Mouse (Mus musculus) liver, embryonic 16.5 days (tissue): ENCODE measurements around the gene Med11. TPM values are rescaled to one million over a fixed set of nuclear protein-coding genes. Genes with fewer than 3 reads are reported as not detected.
A peak's percentile ranks its signal among the peaks of the same experiment; 100 is the strongest.

Experiments
- ATAC-seq: fragments of 200-750 bp; cut with Nextera tagmentation; 2 replicates; pipeline ENCODE4 v1.8.0; 2017; ENCODE audit warnings: low read depth, mild to moderate bottlenecking, moderate number of reproducible peaks, moderate library complexity
- H3K27ac ChIP-seq: fragments of 300-500 bp; sonication (generic); 2 replicates; pipeline ENCODE4 v1.5.1; 2014; ENCODE audit warnings: mild to moderate bottlenecking, low read length
- H3K27me3 ChIP-seq: fragments of 300-500 bp; sonication (generic); 2 replicates; pipeline ENCODE4 v1.6.1; 2014; ENCODE audit warnings: low read depth, low read length, mixed read lengths; ENCODE audit not compliant: control insufficient read depth, insufficient read depth
- H3K36me3 ChIP-seq: fragments of 300-500 bp; sonication (generic); 2 replicates; pipeline ENCODE4 v1.6.1; 2014; ENCODE audit warnings: mild to moderate bottlenecking; ENCODE audit not compliant: control insufficient read depth, insufficient read depth
- H3K4me1 ChIP-seq: fragments of 300-500 bp; sonication (generic); 2 replicates; pipeline ENCODE4 v1.6.1; 2014; ENCODE audit warnings: low read depth, low read length, mixed read lengths; ENCODE audit not compliant: control insufficient read depth
- H3K4me2 ChIP-seq: fragments of 300-500 bp; sonication (generic); 2 replicates; pipeline ENCODE4 v1.6.1; 2014; ENCODE audit warnings: low read depth, low read length, mixed read lengths
- H3K4me3 ChIP-seq: fragments of 300-500 bp; sonication (generic); 2 replicates; pipeline ENCODE4 v1.5.1; 2014; ENCODE audit warnings: low read depth, mild to moderate bottlenecking, low read length
- H3K9ac ChIP-seq: fragments of 300-500 bp; sonication (generic); 2 replicates; pipeline ENCODE4 v1.6.1; 2014; ENCODE audit warnings: low read depth, low read length
- H3K9me3 ChIP-seq: fragments of 300-500 bp; sonication (generic); replicated peaks from 2 replicates; pipeline ENCODE4 v1.6.1; 2016; ENCODE audit warnings: low read length; ENCODE audit not compliant: control insufficient read depth
- WGBS: fragments of 180-500 bp; shearing (Covaris S2); extraction: QIAGEN DNeasy Blood & Tissue Kit; methylation state at CpG from one replicate; pipeline ENCODE4 v1.1.7; 2014; ENCODE audit not compliant: insufficient replicate concordance; 5-methylcytosine and 5-hydroxymethylcytosine counted together
- polyA plus RNA-seq: library from polyadenylated mRNA; unstranded; fragments of >200 nt; fragmentation: Nextera tagmentation; extraction: Ambion mirVana; gene quantifications from 2 replicates; pipeline ENCODE4 v1.2.1, GENCODE M21; 2015

The Med11 gene
- polyA plus RNA-seq, 1 experiment from 2014 or later: 12.8 TPM

DNA sequence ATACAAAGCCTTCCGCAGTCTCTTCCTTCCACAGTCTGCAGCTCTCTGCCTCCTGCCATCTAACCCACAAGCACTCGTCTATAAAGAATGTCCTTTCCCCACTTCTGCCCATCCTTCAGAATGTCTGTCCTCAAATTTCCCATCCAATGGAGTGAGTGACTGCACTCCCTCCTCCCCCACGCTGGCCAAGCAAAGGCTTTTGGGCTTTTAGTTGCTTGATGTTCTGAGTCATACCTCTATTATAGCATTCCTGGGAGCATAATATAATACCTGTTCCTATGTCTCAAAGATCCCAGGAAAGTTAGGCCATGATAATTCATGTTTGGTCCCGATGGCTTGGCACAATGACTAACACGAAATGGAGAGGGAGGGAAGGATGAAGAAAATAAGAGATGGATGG, 20.1 kb upstream of the Med11 start:
- Histone ChIP-seq H3K4me1 (peaks cover 15% of the 10 kb centered on the region), H3K9ac (no peak overlapping the region), H3K27ac (no peak overlapping the region)

GRCm38 (mm10) chr11:70432048-70432894, 19.4 kb upstream of the Med11 start, which contains the start of gene Arrb2:
TSS of gene Arrb2 (plus strand) at chr11:70432635.
- ATAC-seq: peak; percentile 92
- Histone ChIP-seq H3K9me3 (no peaks in the 10 kb centered on the region), H3K4me2 (peak within 1 kb of the TSS; percentile 87), H3K9ac (peak within 1 kb of the TSS; percentile 76), H3K36me3 (no peaks in the 10 kb centered on the region), H3K4me1 (peaks cover 15% of the 10 kb centered on the region), H3K4me3 (peak within 1 kb of the TSS; percentile 72), H3K27ac (peak within 1 kb of the TSS; percentile 78), H3K27me3 (no peaks in the 10 kb centered on the region)
- WGBS: under 1% methylated on average over 62 of the region's 75 CpGs

More for the DNA sequence above, 20.1 kb upstream of the Med11 start:
- WGBS: 48% methylated on average over 5 of the region's 5 CpGs
- H3K27me3 ChIP-seq: no peaks in the 10 kb centered on the region
- H3K4me2 ChIP-seq: peak overlapping the region; percentile 87
- ATAC-seq: no peak
- H3K9me3 ChIP-seq: no peaks in the 10 kb centered on the region
- H3K36me3 ChIP-seq: no peaks in the 10 kb centered on the region
- H3K4me3 ChIP-seq: peak overlapping the region; percentile 72

DNA sequence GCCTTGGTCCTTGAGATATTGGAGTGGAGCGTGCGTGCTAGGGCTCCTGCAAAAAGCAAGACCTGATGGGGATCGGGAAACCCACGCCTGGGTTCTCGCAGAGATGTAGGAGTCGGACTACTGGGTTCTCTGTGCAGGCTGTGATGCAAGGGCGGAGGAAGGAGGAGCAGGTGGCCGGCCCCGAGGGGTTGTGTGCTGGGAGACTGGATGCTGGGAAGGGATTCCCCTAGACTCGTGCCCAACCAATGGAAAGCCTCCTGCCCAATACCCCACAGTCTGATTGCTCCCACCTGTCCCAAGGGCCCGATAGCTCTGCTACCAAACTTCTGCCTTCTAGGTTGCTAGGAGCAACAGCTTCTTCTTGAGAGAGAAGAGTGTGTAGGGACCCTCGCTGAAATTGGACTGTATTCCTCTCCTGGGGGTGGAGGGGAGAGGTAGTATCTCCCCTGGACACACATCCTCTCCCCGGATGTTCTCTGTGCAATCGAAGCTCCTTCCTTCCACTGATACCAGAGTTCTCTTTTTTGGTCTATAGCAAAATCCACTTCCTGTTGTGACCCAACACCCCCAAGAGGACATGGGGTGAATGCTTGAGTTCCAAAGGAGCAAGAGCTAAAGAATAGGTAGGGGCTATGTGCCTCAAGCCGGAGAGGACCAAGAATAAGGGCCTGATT, 18.7 kb upstream of the Med11 start:
- Histone ChIP-seq H3K4me2 (peak overlapping the region; percentile 87), H3K27me3 (no peaks in the 10 kb centered on the region), H3K27ac (peak overlapping the region; percentile 78), H3K9ac (peak overlapping the region; percentile 76), H3K4me3 (peak overlapping the region; percentile 72), H3K9me3 (no peaks in the 10 kb centered on the region), H3K36me3 (peaks cover under 1% of the 10 kb centered on the region), H3K4me1 (peaks cover 15% of the 10 kb centered on the region)
- 1% methylated on average over 15 of the region's 15 CpGs for WGBS
- peak; percentile 5; the same call in 1 of the 2 replicates for ATAC-seq

- peaks cover 15% of the 10 kb centered on the region for H3K4me1 ChIP-seq
- H3K36me3 ChIP-seq: peaks cover 3% of the 10 kb centered on the region
- ATAC-seq: no peak
- peak overlapping the region; percentile 54 for H3K27ac ChIP-seq
- H3K4me3 ChIP-seq: peak overlapping the region; percentile 72
- peak overlapping the region; percentile 87 for H3K4me2 ChIP-seq
- H3K9ac ChIP-seq: peak overlapping the region; percentile 76; the same call in 1 of the 2 replicates
- no peaks in the 10 kb centered on the region for H3K27me3 ChIP-seq
- WGBS: 31% methylated on average over 1 of the region's 1 CpGs
- no peaks in the 10 kb centered on the region for H3K9me3 ChIP-seq
Observed at GRCm38 (mm10) chr11:70433569-70433943, 18.2 kb upstream of the Med11 start.

GRCm38 (mm10) chr11:70433951-70434350, 17.8 kb upstream of the Med11 start:
- peak overlapping the region; percentile 72 for H3K4me3 ChIP-seq
- no peak for ATAC-seq
- no peaks in the 10 kb centered on the region for H3K27me3 ChIP-seq
- H3K4me1 ChIP-seq: peaks cover 15% of the 10 kb centered on the region
- no peaks in the 10 kb centered on the region for H3K9me3 ChIP-seq
- H3K4me2 ChIP-seq: peak overlapping the region; percentile 87
- H3K9ac ChIP-seq: 0 out of 2 replicates have a peak overlapping the region, but pooled peaks have one; percentile 16
- peaks cover 3% of the 10 kb centered on the region for H3K36me3 ChIP-seq
- H3K27ac ChIP-seq: peak overlapping the region; percentile 54
- 70% methylated on average over 3 of the region's 3 CpGs for WGBS

DNA sequence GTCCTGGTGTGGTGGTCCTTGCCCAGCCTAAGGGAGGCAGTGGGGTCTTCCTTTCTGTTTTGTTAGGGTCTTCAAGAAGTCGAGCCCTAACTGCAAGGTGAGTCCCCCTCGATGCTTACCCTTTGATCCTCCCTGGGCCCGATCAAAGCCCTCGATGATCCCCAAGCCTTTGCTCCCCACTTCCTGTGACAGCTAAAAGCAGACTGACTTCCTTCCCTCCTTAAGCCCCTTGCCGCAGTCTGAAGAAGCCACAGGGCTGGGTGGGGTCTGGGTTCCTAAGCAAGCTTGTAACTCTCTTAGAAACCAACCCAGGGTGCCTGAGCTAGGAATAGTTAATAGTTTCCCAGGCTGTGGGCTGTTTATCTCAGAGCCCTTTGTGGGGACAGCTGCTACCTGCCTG, 16.2 kb upstream of the Med11 start:
- H3K27ac ChIP-seq: no peak overlapping the region
- H3K4me1 ChIP-seq: peaks cover 15% of the 10 kb centered on the region
- H3K27me3 ChIP-seq: no peaks in the 10 kb centered on the region
- no peak overlapping the region for H3K4me2 ChIP-seq
- H3K36me3 ChIP-seq: peaks cover 3% of the 10 kb centered on the region
- H3K4me3 ChIP-seq: no peak overlapping the region
- H3K9ac ChIP-seq: no peak overlapping the region; the same call in 1 of the 2 replicates
- no peaks in the 10 kb centered on the region for H3K9me3 ChIP-seq
- 16% methylated on average over 5 of the region's 5 CpGs for WGBS
- ATAC-seq: no peak

GRCm38 (mm10) chr11:70437426-70437825, 14.3 kb upstream of the Med11 start:
- WGBS: 27% methylated on average over 6 of the region's 6 CpGs
- Histone ChIP-seq H3K9ac (no peak overlapping the region), H3K4me2 (no peak overlapping the region), H3K4me1 (peaks cover 10% of the 10 kb centered on the region), H3K9me3 (no peaks in the 10 kb centered on the region), H3K27me3 (no peaks in the 10 kb centered on the region), H3K36me3 (peaks cover 3% of the 10 kb centered on the region), H3K4me3 (no peak overlapping the region), H3K27ac (no peak overlapping the region)
- ATAC-seq: no peak

- Histone ChIP-seq H3K27me3 (no peaks in the 10 kb centered on the region), H3K4me1 (peaks cover under 1% of the 10 kb centered on the region), H3K27ac (no peak overlapping the region), H3K9ac (no peak overlapping the region), H3K36me3 (peaks cover 3% of the 10 kb centered on the region), H3K9me3 (no peaks in the 10 kb centered on the region), H3K4me3 (no peak overlapping the region), H3K4me2 (no peak overlapping the region)
- WGBS: 66% methylated on average over 7 of the region's 7 CpGs
- ATAC-seq: no peak
Observed at GRCm38 (mm10) chr11:70438728-70439374, 12.9 kb upstream of the Med11 start.
